Mouse (Mus musculus) cerebellum, adult 2 months (tissue): Measurements from ENCODE around the gene 9430097D07Rik.

Source experiments
- CTCF ChIP-seq: fragments of 200-500 bp; IDR thresholded peaks from 2 replicates; pipeline ENCODE4 v1.5.1; 2011; ENCODE audit warnings: low read depth, mild to moderate bottlenecking, control low read depth, low read length, moderate library complexity, borderline replicate concordance; ENCODE audit not compliant: insufficient read depth
- POLR2A ChIP-seq: fragments of 200-500 bp; IDR thresholded peaks from 2 replicates; pipeline ENCODE4 v1.6.1; 2011; ENCODE audit warnings: low read length, control low read depth, borderline replicate concordance; ENCODE audit not compliant: insufficient read depth

DNA sequence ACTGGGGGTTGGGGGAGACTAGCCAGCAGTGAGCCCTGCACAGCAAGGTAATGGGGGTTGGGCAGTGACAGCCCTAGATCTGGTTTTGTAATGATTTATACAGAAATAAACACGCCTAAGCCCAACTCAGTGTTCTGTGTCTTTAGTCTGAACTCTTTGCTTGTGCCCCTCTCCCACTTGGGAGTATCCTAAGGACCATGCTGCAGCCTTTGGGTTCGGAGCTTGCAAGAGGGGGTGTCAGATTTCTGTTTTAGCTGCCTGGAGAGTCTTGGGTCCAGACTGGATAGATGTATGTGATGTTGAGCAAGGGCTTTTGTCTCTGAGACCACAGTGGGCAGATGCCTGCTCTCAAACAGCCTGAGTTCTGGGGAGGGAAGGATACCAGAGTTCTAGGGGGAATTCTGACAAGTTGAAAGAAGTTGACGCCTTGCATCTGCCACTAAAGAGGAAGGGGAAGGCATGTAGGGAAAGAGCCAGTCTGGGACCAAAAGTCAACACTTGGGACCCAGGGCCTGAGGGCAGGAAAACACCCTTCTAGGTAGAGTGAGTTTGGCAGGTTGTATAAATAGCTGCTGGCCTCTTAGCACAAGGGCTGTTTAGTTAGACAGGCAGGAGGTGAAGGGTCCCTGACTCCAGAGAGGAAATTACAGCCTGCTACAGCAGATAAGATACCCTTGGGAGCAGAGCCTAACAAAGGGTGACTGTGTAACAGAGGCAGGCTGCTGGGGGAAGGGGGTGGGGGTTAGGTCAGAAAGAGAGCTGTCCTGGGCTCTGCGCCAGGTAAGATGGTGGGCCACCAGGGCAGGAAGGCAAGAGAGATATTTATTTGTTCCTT, 45.4 kb upstream of the 9430097D07Rik start:
- TF ChIP-seq POLR2A, result no peak
- TF ChIP-seq CTCF, result no peak
